Mouse (Mus musculus) layer of hippocampus, postnatal 25 days (tissue): ENCODE measurements at regions not wholly inside any gene's neighbourhood (a gene's known extent, or its start where the extent isn't known, plus 50 kb on each side); places are given as distances from the start of the nearest gene placed in this dataset.

Source experiments
- DNase-seq, 2 experiments: peaks; one replicate each; pipeline ENCODE4 v3.0.0; 2022; ENCODE audit warnings: mixed read lengths in 2 of 2, low spot score in 1 of 2; ENCODE audit errors: extremely low spot score in 1 of 2
- microRNA-seq, 2 experiments: library from miRNA; unstranded; fragments of <30 nt; microRNA quantifications; one replicate each; pipeline ENCODE4 v1.2.0; 2021

GRCm38 (mm10) chr2:84260701-84261100 lies 164.5 kb downstream of the Calcrl start:
- no peak for DNase-seq

DNA sequence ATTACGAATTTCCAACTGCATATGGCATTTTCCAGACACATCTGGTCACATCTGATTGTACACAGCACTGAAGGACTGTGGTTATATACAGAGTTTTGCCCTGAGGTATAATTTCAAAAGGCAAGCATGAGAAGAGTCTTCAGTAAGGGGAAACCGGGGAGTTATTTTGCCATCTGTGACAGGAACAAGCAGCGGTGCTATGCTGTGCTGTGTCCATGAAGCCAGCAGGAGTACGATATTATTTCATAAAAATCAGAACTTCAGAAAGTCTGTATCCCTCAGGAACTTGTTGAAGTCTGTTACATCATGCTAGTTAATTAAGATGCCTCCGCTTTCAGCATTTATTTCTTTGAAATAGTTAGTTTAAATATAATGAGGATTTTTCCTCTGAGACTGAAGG lies 163.7 kb downstream of the Calcrl start:
- DNase-seq = no peak

DNA sequence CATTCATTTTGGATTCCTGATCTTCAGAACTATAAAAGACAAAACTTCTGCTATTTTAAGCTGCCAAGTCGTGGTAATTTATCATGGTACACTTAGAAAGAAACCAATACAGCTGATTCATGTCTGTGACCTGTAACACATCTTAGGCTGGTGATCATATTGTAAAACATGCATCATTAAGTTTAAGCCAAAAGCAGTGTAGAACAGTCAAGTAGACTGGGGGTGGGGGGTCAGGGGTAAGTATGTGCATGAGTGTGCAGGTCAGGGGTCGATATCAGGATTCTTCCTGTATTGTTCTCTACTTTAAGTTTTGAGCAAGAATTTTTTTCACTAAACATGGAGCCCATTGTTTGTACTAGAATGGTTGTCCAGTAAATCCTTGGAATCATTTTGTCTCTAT lies 160.7 kb downstream of the Calcrl start:
- no peak for DNase-seq

DNA sequence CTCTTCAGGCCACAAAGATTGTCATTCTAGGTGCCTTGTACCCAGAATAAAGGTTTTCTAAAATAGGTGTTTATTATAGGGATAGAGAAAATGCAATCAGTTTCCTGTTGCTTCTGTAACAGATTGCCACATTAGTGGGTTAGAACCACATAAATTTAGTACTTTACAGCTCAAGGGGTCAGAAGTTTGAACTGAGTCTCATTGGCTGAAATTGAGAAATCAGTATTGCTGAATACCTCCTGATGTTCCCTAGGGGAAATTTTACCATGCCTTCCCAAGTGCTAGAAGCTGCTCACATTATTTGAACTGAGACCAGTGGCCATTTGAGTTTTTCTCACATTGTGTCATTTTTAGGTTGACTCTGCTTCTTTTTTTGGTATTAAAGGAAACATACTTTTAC lies 160.2 kb downstream of the Calcrl start:
- DNase-seq = no peak

GRCm38 (mm10) chr2:84266158-84266557 lies 159.1 kb downstream of the Calcrl start:
- no peak for DNase-seq

GRCm38 (mm10) chr2:84266883-84267554 lies 158.2 kb downstream of the Calcrl start:
- no peak for DNase-seq

DNA sequence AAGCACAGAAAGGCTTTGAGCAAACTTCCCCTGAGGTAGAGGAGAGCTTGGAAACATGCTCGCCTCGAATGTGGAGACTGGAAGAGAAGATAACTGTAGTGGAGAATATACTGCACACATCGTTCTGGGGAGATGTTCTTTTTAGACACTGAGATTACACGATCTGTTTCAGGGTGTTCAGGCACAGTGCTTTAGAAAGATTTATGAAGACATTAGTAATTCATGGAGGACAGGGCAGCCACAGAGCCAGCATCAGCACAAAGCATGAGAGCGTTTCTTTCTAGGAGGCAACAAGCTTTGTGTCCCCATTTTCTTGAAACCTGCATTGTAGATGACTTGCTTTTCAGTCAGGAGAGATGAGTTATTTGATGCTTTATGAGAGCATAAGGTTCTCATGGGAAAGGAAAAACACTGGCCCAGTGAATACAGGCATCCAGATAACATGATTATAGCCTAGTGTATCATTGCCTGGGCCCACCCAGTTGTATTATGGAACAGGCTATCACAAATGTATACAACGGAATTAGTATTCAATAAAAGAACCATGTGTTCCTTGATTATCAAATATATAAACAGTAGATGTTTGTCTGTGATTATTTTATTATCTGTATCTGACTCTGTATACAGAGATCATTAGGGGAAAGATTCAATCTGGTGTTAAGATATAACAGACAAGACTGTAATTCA lies 151.0 kb downstream of the Calcrl start:
- DNase-seq = no peak

- no peak for DNase-seq
Measured at GRCm38 (mm10) chr2:84277181-84277580, 148.0 kb downstream of the Calcrl start.

Small RNA genes lying in the stretch of these regions (microRNA-seq; reads per million reads assigned to microRNA genes)
- 0 reads per million in 2 experiments for gene Gm25972
